Mouse (Mus musculus) intestine, postnatal 0 days (tissue): ENCODE measurements around the gene Cyth4. TPM values are rescaled to one million over a fixed set of nuclear protein-coding genes. Genes with fewer than 3 reads are reported as not detected.

Experiments used
- ATAC-seq: fragments of 200-750 bp; cut with Nextera tagmentation; 2 replicates; pipeline ENCODE4 v1.8.0; 2017; ENCODE audit warnings: mild to moderate bottlenecking, moderate TSS enrichment, moderate library complexity
- H3K27ac ChIP-seq: fragments of 300-500 bp; sonication (generic); 2 replicates; pipeline ENCODE4 v1.5.1; 2014; ENCODE audit warnings: mild to moderate bottlenecking, low read depth, low read length, moderate library complexity
- H3K27me3 ChIP-seq: fragments of 300-500 bp; sonication (generic); replicated peaks from 2 replicates; pipeline ENCODE4 v1.6.1; 2014; ENCODE audit warnings: low read length, mixed read lengths; ENCODE audit not compliant: control insufficient read depth, insufficient read depth
- H3K36me3 ChIP-seq: fragments of 300-500 bp; sonication (generic); 2 replicates; pipeline ENCODE4 v1.6.1; 2014; ENCODE audit warnings: mild to moderate bottlenecking, moderate library complexity; ENCODE audit not compliant: control insufficient read depth, insufficient read depth
- H3K4me1 ChIP-seq: fragments of 300-500 bp; sonication (generic); replicated peaks from 2 replicates; pipeline ENCODE4 v1.6.1; 2014; ENCODE audit warnings: antibody characterized with exemption, low read length, mixed read lengths; ENCODE audit not compliant: control insufficient read depth, insufficient read depth
- H3K4me2 ChIP-seq: fragments of 300-500 bp; sonication (generic); replicated peaks from 2 replicates; pipeline ENCODE4 v1.6.1; 2014; ENCODE audit warnings: low read depth, mild to moderate bottlenecking, moderate library complexity
- H3K4me3 ChIP-seq: fragments of 300-500 bp; sonication (generic); 2 replicates; pipeline ENCODE4 v1.5.1; 2014; ENCODE audit warnings: low read depth, low read length
- H3K9ac ChIP-seq: fragments of 300-500 bp; sonication (generic); 2 replicates; pipeline ENCODE4 v1.6.1; 2014; ENCODE audit warnings: mild to moderate bottlenecking, low read depth, low read length
- H3K9me3 ChIP-seq: fragments of 300-500 bp; sonication (generic); 2 replicates; pipeline ENCODE4 v1.6.1; 2016; ENCODE audit warnings: mixed run types; ENCODE audit not compliant: control insufficient read depth
- CTCF ChIP-seq: sonication (generic); IDR thresholded peaks from 2 replicates; pipeline ENCODE4 v1.5.1; 2016; ENCODE audit warnings: low read depth, mild to moderate bottlenecking, control low read depth, antibody characterized with exemption, moderate library complexity
- WGBS: fragments of 180-500 bp; shearing (Covaris S2); extraction: QIAGEN DNeasy Blood & Tissue Kit; methylation state at CpG from one replicate; pipeline ENCODE4 v1.1.7; 2014; 5-methylcytosine and 5-hydroxymethylcytosine counted together
- polyA plus RNA-seq: library from polyadenylated mRNA; unstranded; fragments of >200 nt; fragmentation: Nextera tagmentation; extraction: Ambion mirVana; gene quantifications from 2 replicates; pipeline ENCODE4 v1.2.1, GENCODE M21; 2015

Gene Cyth4
- 2.5 and 3.1 TPM in 2 replicates for polyA plus RNA-seq

DNA sequence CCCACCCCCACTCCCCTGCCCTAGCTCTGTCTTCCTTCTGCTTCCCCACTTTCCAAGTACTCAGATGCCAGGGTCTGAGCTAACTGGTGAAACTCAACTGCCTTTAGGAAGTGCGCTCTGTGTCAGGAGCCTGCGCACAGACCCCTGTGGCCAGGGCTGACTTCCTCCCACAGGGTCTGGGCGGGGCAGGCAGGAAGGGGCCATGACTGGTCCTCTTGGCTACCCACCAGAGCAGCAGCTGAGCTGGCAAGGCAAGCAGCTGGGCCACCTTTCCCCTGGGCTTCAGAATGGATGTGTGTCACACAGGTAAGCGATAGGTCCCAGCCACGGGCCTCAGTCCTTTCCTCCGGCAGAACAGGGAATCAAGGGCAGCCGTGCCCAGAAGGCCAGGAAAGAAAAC, at the start of gene Cyth4:
TSS of gene Cyth4 (plus strand) at position 134 of the 400 bp plus-strand sequence.
- peak; percentile 25; the same call in 1 of the 2 replicates for ATAC-seq
- Histone ChIP-seq H3K4me2 (0 out of 2 replicates have a peak within 1 kb of the TSS, but pooled peaks have one; percentile 13), H3K4me1 (no peaks in the 10 kb centered on the region), H3K27me3 (no peaks in the 10 kb centered on the region), H3K36me3 (no peaks in the 10 kb centered on the region), H3K27ac (no peak within 1 kb of the TSS), H3K4me3 (no peak within 1 kb of the TSS), H3K9me3 (no peaks in the 10 kb centered on the region), H3K9ac (no peak within 1 kb of the TSS)
- 73% methylated on average over 7 of the region's 7 CpGs for WGBS
- no peak for TF ChIP-seq CTCF

DNA sequence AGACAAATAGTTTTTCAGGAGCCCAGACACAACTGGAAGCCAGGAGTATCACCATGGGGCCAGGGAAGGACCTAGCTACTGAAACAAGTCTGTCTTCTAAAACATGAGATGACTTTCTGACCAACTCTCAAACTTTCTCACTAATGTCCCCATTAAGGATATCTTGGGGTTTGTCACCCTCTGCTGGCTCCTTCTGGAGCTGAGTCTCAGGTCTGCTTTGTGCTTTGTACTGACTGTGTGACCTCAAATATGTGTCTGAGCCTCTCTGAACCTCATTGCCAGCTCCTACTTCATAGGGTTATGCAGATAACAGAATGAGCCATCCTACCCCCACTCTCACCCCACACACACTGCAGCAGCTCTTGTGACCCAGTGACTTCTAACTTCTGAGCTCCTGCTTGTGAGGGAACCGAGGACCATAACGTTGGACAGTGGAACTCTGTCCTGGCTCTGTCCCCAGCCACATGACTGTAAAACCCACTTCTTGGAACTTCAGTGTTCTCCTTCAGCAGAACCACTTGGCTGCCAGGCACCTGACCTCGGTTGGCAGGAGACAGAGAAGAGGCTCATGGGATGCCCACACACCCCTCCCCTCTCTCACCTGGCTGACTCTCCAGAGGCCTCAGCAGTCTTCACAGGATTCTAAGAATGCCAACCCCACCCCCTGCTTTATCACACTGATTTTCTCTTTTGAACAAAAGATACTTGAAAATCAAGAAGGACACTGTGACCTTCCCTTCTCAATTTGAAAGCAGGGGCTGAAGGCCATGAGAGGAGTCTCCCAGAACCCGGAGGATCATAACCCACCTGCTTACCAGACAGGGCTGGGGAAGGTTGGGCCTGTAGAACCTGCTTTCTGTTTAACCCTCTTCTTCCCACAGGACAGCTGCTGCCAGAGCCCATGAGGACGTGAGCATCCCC, 49.2 kb upstream of the Cyth4 start:
- no peaks in the 10 kb centered on the region for H3K4me1 ChIP-seq
- H3K4me2 ChIP-seq, result no peak overlapping the region
- no peak overlapping the region for H3K4me3 ChIP-seq
- H3K27me3 ChIP-seq, result peaks cover 11% of the 10 kb centered on the region; the same call in 1 of the 2 replicates
- 39% methylated on average over 5 of the region's 5 CpGs for WGBS
- no peak overlapping the region for H3K9ac ChIP-seq
- H3K27ac ChIP-seq, result no peak overlapping the region
- TF ChIP-seq CTCF, result peak; percentile 72
- H3K9me3 ChIP-seq, result peaks cover 9% of the 10 kb centered on the region; the same call in 1 of the 2 replicates
- no peaks in the 10 kb centered on the region for H3K36me3 ChIP-seq
- ATAC-seq, result no peak

DNA sequence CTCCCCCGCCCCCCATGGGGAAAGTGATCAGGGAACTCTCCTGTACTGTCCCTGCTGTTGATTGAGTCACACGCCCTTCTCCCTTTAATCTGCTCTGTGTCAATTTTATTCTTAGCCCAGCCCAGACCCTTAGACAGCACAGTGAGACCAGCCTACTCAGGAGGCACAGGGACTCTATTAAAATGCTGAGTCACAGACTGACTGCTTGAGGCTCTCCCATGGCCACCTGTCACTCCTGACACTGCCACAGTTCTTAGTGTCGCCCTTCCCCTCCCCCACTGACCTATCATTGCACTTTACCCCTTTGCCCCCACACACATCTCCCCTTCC, 48.5 kb upstream of the Cyth4 start:
- WGBS, result 27% methylated on average over 3 of the region's 3 CpGs

DNA sequence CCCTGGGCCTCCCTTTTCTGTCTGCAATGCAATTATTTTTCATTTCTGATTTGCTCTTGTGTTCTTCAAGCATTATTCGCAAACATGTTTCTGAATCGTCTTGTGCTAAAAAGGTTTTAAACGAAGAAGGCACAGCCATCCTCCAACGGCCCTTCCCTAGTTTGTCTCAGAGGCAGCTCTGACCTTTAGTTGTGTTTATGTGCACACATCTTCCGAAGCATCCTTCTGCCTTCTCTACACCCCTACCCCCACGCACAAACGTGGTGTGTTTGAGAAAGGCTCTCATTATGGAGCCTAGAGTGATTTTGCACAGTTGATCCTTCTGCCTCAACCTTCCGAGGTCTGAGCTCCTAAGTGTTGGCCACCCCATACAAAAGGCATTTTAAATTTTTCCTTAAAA, 48.1 kb upstream of the Cyth4 start:
- no peak for ATAC-seq
- no peak for TF ChIP-seq CTCF
- no peak overlapping the region for H3K4me3 ChIP-seq
- 58% methylated on average over 8 of the region's 8 CpGs for WGBS
- H3K27me3 ChIP-seq, result peaks cover 11% of the 10 kb centered on the region; the same call in 1 of the 2 replicates
- H3K9me3 ChIP-seq, result peaks cover 9% of the 10 kb centered on the region; the same call in 1 of the 2 replicates
- H3K9ac ChIP-seq, result no peak overlapping the region
- H3K27ac ChIP-seq, result no peak overlapping the region
- no peak overlapping the region for H3K4me2 ChIP-seq
- H3K36me3 ChIP-seq, result no peaks in the 10 kb centered on the region
- H3K4me1 ChIP-seq, result no peaks in the 10 kb centered on the region

More for the DNA sequence above, 48.5 kb upstream of the Cyth4 start:
- peaks cover 9% of the 10 kb centered on the region; the same call in 1 of the 2 replicates for H3K9me3 ChIP-seq
- no peak for TF ChIP-seq CTCF
- no peaks in the 10 kb centered on the region for H3K4me1 ChIP-seq
- no peak overlapping the region for H3K9ac ChIP-seq
- H3K4me3 ChIP-seq, result no peak overlapping the region
- peaks cover 11% of the 10 kb centered on the region; the same call in 1 of the 2 replicates for H3K27me3 ChIP-seq
- no peak overlapping the region for H3K27ac ChIP-seq
- no peaks in the 10 kb centered on the region for H3K36me3 ChIP-seq
- no peak overlapping the region for H3K4me2 ChIP-seq
- peak; percentile 62 for ATAC-seq

DNA sequence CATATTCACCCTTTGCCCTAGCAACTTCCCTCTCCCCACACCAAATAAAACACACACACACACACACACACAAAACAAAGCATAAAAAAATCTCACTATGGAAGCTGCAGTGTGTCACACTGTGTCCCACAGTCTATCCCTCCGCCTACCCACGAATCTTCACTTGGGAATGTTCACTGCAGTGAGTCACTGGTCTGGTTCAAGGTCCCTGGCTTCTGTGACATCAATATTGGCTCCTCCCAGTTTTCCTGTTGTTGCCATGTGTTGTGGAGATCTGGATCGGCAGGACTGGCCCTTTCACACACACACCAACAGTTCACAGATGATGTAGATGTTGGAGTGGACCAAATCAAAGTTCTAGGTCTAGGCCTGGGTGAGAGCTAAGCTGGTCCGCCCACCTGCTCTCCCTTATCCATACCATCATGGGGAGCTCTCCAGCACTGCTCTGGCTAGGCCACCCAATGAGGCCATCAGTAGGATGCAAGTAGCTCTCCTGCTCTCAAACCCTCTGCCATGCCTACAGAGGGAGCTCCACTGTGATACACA, 47.6 kb upstream of the Cyth4 start:
- WGBS, result 61% methylated on average over 4 of the region's 4 CpGs
- 0 out of 2 replicates have a peak, but pooled peaks have one; percentile 13 for TF ChIP-seq CTCF
- Histone ChIP-seq H3K9ac (no peak overlapping the region), H3K4me2 (no peak overlapping the region), H3K4me3 (no peak overlapping the region), H3K4me1 (no peaks in the 10 kb centered on the region), H3K36me3 (no peaks in the 10 kb centered on the region), H3K27me3 (peaks cover 9% of the 10 kb centered on the region; the same call in 1 of the 2 replicates), H3K9me3 (peaks cover 9% of the 10 kb centered on the region; the same call in 1 of the 2 replicates), H3K27ac (no peak overlapping the region)
- ATAC-seq, result peak; percentile 25; the same call in 1 of the 2 replicates
